Mouse (Mus musculus) c-Kit-positive CD71-negative TER-119-negative erythroid progenitor cells, embryonic 14.5 days (primary cell): Measurements from ENCODE around the gene Msl2.
A peak's percentile ranks its signal among the peaks of the same experiment; 100 is the strongest.

Source experiments
- DNase-seq: peaks from one replicate; pipeline ENCODE4 v3.0.0-alpha.2; 2013; ENCODE audit warnings: low read depth

The Msl2 gene

GRCm38 (mm10) chr9:101074332-101075021 is 576 bp downstream of the Msl2 start:
- DNase-seq, result no peak

- DNase-seq, result no peak
Observed at GRCm38 (mm10) chr9:101075091-101075581, 1.2 kb downstream of the Msl2 start.

GRCm38 (mm10) chr9:101075694-101076093 is 1.8 kb downstream of the Msl2 start:
- no peak for DNase-seq

- no peak for DNase-seq
Observed at GRCm38 (mm10) chr9:101076095-101076875, 2.4 kb downstream of the Msl2 start.

GRCm38 (mm10) chr9:101077486-101077885 is 3.6 kb downstream of the Msl2 start:
- no peak for DNase-seq

- DNase-seq, result no peak
Observed at GRCm38 (mm10) chr9:101078579-101078978, 4.7 kb downstream of the Msl2 start.

- DNase-seq, result no peak
Observed at GRCm38 (mm10) chr9:101080046-101080685, 6.3 kb downstream of the Msl2 start.

- no peak for DNase-seq
Observed at GRCm38 (mm10) chr9:101083728-101084127, 9.8 kb downstream of the Msl2 start.

GRCm38 (mm10) chr9:101095425-101095824 is 21.5 kb downstream of the Msl2 start:
- no peak for DNase-seq

- no peak for DNase-seq
Observed at GRCm38 (mm10) chr9:101096461-101096860, 22.6 kb downstream of the Msl2 start.

- no peak for DNase-seq
Observed at GRCm38 (mm10) chr9:101097542-101097941, 23.6 kb downstream of the Msl2 start.

GRCm38 (mm10) chr9:101099445-101099844 is 25.5 kb downstream of the Msl2 start:
- no peak for DNase-seq

- no peak for DNase-seq
Observed at GRCm38 (mm10) chr9:101100163-101100562, 26.3 kb downstream of the Msl2 start.

- no peak for DNase-seq
Observed at GRCm38 (mm10) chr9:101101547-101101946, 27.6 kb downstream of the Msl2 start.

- no peak for DNase-seq
Observed at GRCm38 (mm10) chr9:101102288-101102687, 28.4 kb downstream of the Msl2 start.

GRCm38 (mm10) chr9:101104931-101105330 is 31.0 kb downstream of the Msl2 start:
- no peak for DNase-seq

GRCm38 (mm10) chr9:101105735-101106134 is 31.8 kb downstream of the Msl2 start:
- DNase-seq, result no peak

GRCm38 (mm10) chr9:101107386-101107785 is 33.5 kb downstream of the Msl2 start:
- DNase-seq, result no peak

- DNase-seq, result no peak
Observed at GRCm38 (mm10) chr9:101110013-101110412, 36.1 kb downstream of the Msl2 start.

- DNase-seq, result no peak
Observed at GRCm38 (mm10) chr9:101113317-101113716, 39.4 kb downstream of the Msl2 start.

- DNase-seq, result peak; percentile 10
Observed at GRCm38 (mm10) chr9:101114182-101114884, 40.4 kb downstream of the Msl2 start.

- DNase-seq, result no peak
Observed at GRCm38 (mm10) chr9:101143635-101144034, 69.7 kb downstream of the Msl2 start.
